Mouse (Mus musculus) lung, postnatal 0 days (tissue): Measurements from ENCODE around the gene Nexn.
A peak's percentile ranks its signal among the peaks of the same experiment; 100 is the strongest.

Source experiments
- CTCF ChIP-seq: IDR thresholded peaks from 2 replicates; pipeline ENCODE4 v1.5.1; 2016; ENCODE audit warnings: antibody characterized with exemption, mild to moderate bottlenecking
- EP300 ChIP-seq: IDR thresholded peaks from 2 replicates; pipeline ENCODE4 v1.6.1; 2016; ENCODE audit warnings: antibody characterized with exemption, mild to moderate bottlenecking, control low read depth

DNA sequence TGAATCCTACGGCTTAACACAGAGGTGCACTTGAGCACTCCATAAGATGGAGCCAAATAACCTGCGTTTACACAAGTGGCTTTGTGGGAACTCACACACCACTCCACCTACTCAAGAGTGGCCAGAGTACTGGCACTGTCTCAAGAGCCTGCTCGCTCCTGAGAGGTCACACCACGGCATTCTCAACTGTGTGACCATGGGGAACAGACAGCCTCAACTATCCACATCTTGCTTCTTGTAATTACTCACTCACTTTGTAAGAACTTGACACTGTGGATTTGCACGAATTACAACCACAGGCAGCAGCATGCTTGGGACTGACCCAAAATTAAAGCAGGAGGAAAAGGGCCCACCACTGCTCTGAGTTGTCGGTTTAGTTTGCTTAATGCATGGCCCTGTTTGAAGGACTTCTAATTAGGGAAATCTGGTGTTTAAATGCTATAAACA is 74.3 kb downstream of the Nexn start:
- 0 out of 2 replicates have a peak, but pooled peaks have one; percentile 16 for TF ChIP-seq CTCF
- TF ChIP-seq EP300 = peak; percentile 97
